Mouse (Mus musculus) erythroblast, embryonic 14.5 days (primary cell): Measurements from ENCODE around the gene Rbfox3. TPM values are rescaled to one million over a fixed set of nuclear protein-coding genes. Genes with fewer than 3 reads are reported as not detected.

Experiments used
- H3K27me3 ChIP-seq: 2 replicates; pipeline ENCODE4 v1.6.1; 2012; ENCODE audit warnings: inconsistent platforms; ENCODE audit not compliant: control insufficient read depth
- H3K36me3 ChIP-seq: 2 replicates; pipeline ENCODE4 v1.6.1; 2012; ENCODE audit warnings: mild to moderate bottlenecking, inconsistent platforms; ENCODE audit not compliant: control insufficient read depth
- H3K4me1 ChIP-seq: 2 replicates; pipeline ENCODE4 v1.6.1; 2012; ENCODE audit warnings: inconsistent platforms; ENCODE audit not compliant: control insufficient read depth
- H3K4me3 ChIP-seq: replicated peaks from 2 replicates; pipeline ENCODE3; 2012; ENCODE audit warnings: moderate library complexity, mild to moderate bottlenecking, inconsistent platforms
- H3K9me3 ChIP-seq: 2 replicates; pipeline ENCODE4 v1.6.1; 2012; ENCODE audit warnings: low read length, inconsistent platforms, mixed read lengths; ENCODE audit not compliant: control insufficient read depth
- GATA1 ChIP-seq: IDR thresholded peaks from 2 replicates; pipeline ENCODE4 v1.6.1; 2012; ENCODE audit warnings: low read length, inconsistent platforms, mixed read lengths
- TAL1 ChIP-seq: IDR thresholded peaks from 3 replicates; pipeline ENCODE4 v1.6.1; 2012; ENCODE audit warnings: low read length, inconsistent platforms, mixed read lengths
- polyA plus RNA-seq: library from polyadenylated mRNA; stranded (reverse); fragments of >175 nt; gene quantifications from 2 replicates; pipeline ENCODE4 v1.2.3, GENCODE M21; 2012

Rbfox3 gene
- polyA plus RNA-seq, 1 experiment, result 0.02 TPM

- Histone ChIP-seq H3K27me3 (no peaks in the 10 kb centered on the region), H3K4me1 (no peaks in the 10 kb centered on the region), H3K36me3 (no peaks in the 10 kb centered on the region), H3K9me3 (no peaks in the 10 kb centered on the region), H3K4me3 (no peak overlapping the region)
- TF ChIP-seq GATA1, result no peak
- TF ChIP-seq TAL1, result no peak
Measured at GRCm38 (mm10) chr11:118453886-118454671, 457.3 kb downstream of the Rbfox3 start.

GRCm38 (mm10) chr11:118452955-118453354 is 458.4 kb downstream of the Rbfox3 start:
- no peaks in the 10 kb centered on the region for H3K27me3 ChIP-seq
- TF ChIP-seq TAL1 (no peak), GATA1 (no peak)
- H3K9me3 ChIP-seq, result no peaks in the 10 kb centered on the region
- H3K4me3 ChIP-seq, result no peak overlapping the region
- H3K36me3 ChIP-seq, result no peaks in the 10 kb centered on the region
- H3K4me1 ChIP-seq, result no peaks in the 10 kb centered on the region

- Histone ChIP-seq H3K9me3 (no peaks in the 10 kb centered on the region), H3K4me1 (no peaks in the 10 kb centered on the region)
Measured at GRCm38 (mm10) chr11:118451211-118451610, 460.2 kb downstream of the Rbfox3 start.

GRCm38 (mm10) chr11:118448385-118448784 is 463.0 kb downstream of the Rbfox3 start:
- Histone ChIP-seq H3K9me3 (no peaks in the 10 kb centered on the region), H3K4me1 (no peaks in the 10 kb centered on the region), H3K27me3 (no peaks in the 10 kb centered on the region), H3K36me3 (no peaks in the 10 kb centered on the region), H3K4me3 (no peak overlapping the region)
- TF ChIP-seq GATA1 (no peak), TAL1 (no peak)

More at GRCm38 (mm10) chr11:118451211-118451610, 460.2 kb downstream of the Rbfox3 start:
- H3K4me3 ChIP-seq, result no peak overlapping the region
- TF ChIP-seq TAL1 (no peak), GATA1 (no peak)
- H3K36me3 ChIP-seq, result no peaks in the 10 kb centered on the region
- no peaks in the 10 kb centered on the region for H3K27me3 ChIP-seq

GRCm38 (mm10) chr11:118447346-118447745 is 464.1 kb downstream of the Rbfox3 start:
- Histone ChIP-seq H3K27me3 (no peaks in the 10 kb centered on the region), H3K36me3 (no peaks in the 10 kb centered on the region), H3K4me3 (no peak overlapping the region), H3K4me1 (no peaks in the 10 kb centered on the region), H3K9me3 (no peaks in the 10 kb centered on the region)
- TF ChIP-seq GATA1 (no peak), TAL1 (no peak)

GRCm38 (mm10) chr11:118445843-118446242 is 465.6 kb downstream of the Rbfox3 start:
- H3K4me1 ChIP-seq, result no peaks in the 10 kb centered on the region; the same call in 1 of the 2 replicates
- no peaks in the 10 kb centered on the region for H3K27me3 ChIP-seq
- TF ChIP-seq TAL1 (no peak), GATA1 (no peak)
- no peaks in the 10 kb centered on the region for H3K36me3 ChIP-seq
- peaks cover 5% of the 10 kb centered on the region for H3K9me3 ChIP-seq
- no peak overlapping the region for H3K4me3 ChIP-seq

GRCm38 (mm10) chr11:118443201-118443970 is 468.0 kb downstream of the Rbfox3 start:
- TF ChIP-seq TAL1, result no peak
- TF ChIP-seq GATA1, result no peak
- Histone ChIP-seq H3K36me3 (no peaks in the 10 kb centered on the region), H3K27me3 (no peaks in the 10 kb centered on the region), H3K9me3 (peaks cover 5% of the 10 kb centered on the region), H3K4me3 (no peak overlapping the region), H3K4me1 (no peaks in the 10 kb centered on the region; the same call in 1 of the 2 replicates)

- Histone ChIP-seq H3K4me3 (no peak overlapping the region), H3K36me3 (no peaks in the 10 kb centered on the region), H3K4me1 (no peaks in the 10 kb centered on the region; the same call in 1 of the 2 replicates), H3K27me3 (no peaks in the 10 kb centered on the region), H3K9me3 (peaks cover 5% of the 10 kb centered on the region)
- no peak for TF ChIP-seq TAL1
- no peak for TF ChIP-seq GATA1
Measured at GRCm38 (mm10) chr11:118442691-118443090, 468.7 kb downstream of the Rbfox3 start.

Other genes starting within 250 kb of the Rbfox3 start
- not detected in 2 replicates for gene Enpp7, start 76.6 kb upstream of the Rbfox3 start, polyA plus RNA-seq
- gene Cbx2, start 111.4 kb upstream of the Rbfox3 start, polyA plus RNA-seq, result 0.09 and 0.10 TPM in 2 replicates
- 0.20 and 0.42 TPM in 2 replicates for gene Cbx8, start 129.4 kb upstream of the Rbfox3 start, polyA plus RNA-seq
- gene Cbx4, start 174.6 kb upstream of the Rbfox3 start, polyA plus RNA-seq, result 0.35 and 0.59 TPM in 2 replicates